Mouse (Mus musculus): ENCODE measurements at regions not wholly inside any gene's neighbourhood (a gene's known extent, or its start where the extent isn't known, plus 50 kb on each side); places are given as distances from the start of the nearest gene placed in this dataset.

GRCm38 (mm10) chr13:82066674-82067270 is 283.9 kb downstream of the Cetn3 start:
- 61% methylated on average over 3 of the region's 3 CpGs for WGBS
- Histone ChIP-seq H3K4me1 (ENCODE audit: control insufficient read depth, insufficient read depth, low read length) (no peaks in the 10 kb centered on the region), H3K27ac (replicated peaks; ENCODE audit: low read depth, low read length) (no peak overlapping the region), H3K4me3 (replicated peaks; ENCODE audit: low read length) (no peak overlapping the region), H3K9ac (ENCODE audit: low read depth, low read length, severe bottlenecking) (no peak overlapping the region), H3K9me3 (ENCODE audit: control insufficient read depth, low read length) (no peaks in the 10 kb centered on the region), H3K36me3 (ENCODE audit: control insufficient read depth, insufficient read depth, low read length) (no peaks in the 10 kb centered on the region), H3K4me2 (replicated peaks; ENCODE audit: low read depth, low read length, severe bottlenecking) (no peak overlapping the region), H3K27me3 (ENCODE audit: control insufficient read depth, insufficient read depth, low read length) (no peaks in the 10 kb centered on the region)
- DNase-seq (ENCODE audit: low spot score) (no peak), ATAC-seq (ENCODE audit: low FRiP score, low read depth) (no peak)
- TF ChIP-seq POLR2A (IDR thresholded peaks at IDR 0.05; ENCODE audit: borderline replicate concordance, extremely low read depth, insufficient read depth, insufficient read length): no peak

- 89% methylated on average over 1 of the region's 1 CpGs for WGBS
- ATAC-seq (ENCODE audit: low FRiP score, low read depth): no peak
- TF ChIP-seq POLR2A (IDR thresholded peaks at IDR 0.05; ENCODE audit: borderline replicate concordance, extremely low read depth, insufficient read depth, insufficient read length): no peak
Measured at GRCm38 (mm10) chr13:82072449-82072848, 289.6 kb downstream of the Cetn3 start.

GRCm38 (mm10) chr13:82073343-82073742 is 290.5 kb downstream of the Cetn3 start:
- Histone ChIP-seq H3K9ac (ENCODE audit: low read depth, low read length, severe bottlenecking) (no peak overlapping the region), H3K27me3 (ENCODE audit: control insufficient read depth, insufficient read depth, low read length) (no peaks in the 10 kb centered on the region), H3K27ac (replicated peaks; ENCODE audit: low read depth, low read length) (no peak overlapping the region), H3K9me3 (ENCODE audit: control insufficient read depth, low read length) (no peaks in the 10 kb centered on the region), H3K36me3 (ENCODE audit: control insufficient read depth, insufficient read depth, low read length) (no peaks in the 10 kb centered on the region), H3K4me1 (ENCODE audit: control insufficient read depth, insufficient read depth, low read length) (no peaks in the 10 kb centered on the region), H3K4me2 (replicated peaks; ENCODE audit: low read depth, low read length, severe bottlenecking) (no peak overlapping the region), H3K4me3 (replicated peaks; ENCODE audit: low read length) (no peak overlapping the region)
- no peak for TF ChIP-seq POLR2A (IDR thresholded peaks at IDR 0.05; ENCODE audit: borderline replicate concordance, extremely low read depth, insufficient read depth, insufficient read length)
- ATAC-seq (ENCODE audit: low FRiP score, low read depth) (no peak), DNase-seq (ENCODE audit: low spot score) (no peak)

More at GRCm38 (mm10) chr13:82072449-82072848, 289.6 kb downstream of the Cetn3 start:
- no peak overlapping the region for H3K9ac ChIP-seq (ENCODE audit: low read depth, low read length, severe bottlenecking)
- no peak overlapping the region for H3K4me3 ChIP-seq (replicated peaks; ENCODE audit: low read length)
- H3K36me3 ChIP-seq (ENCODE audit: control insufficient read depth, insufficient read depth, low read length): no peaks in the 10 kb centered on the region
- no peak overlapping the region for H3K4me2 ChIP-seq (replicated peaks; ENCODE audit: low read depth, low read length, severe bottlenecking)
- no peaks in the 10 kb centered on the region for H3K4me1 ChIP-seq (ENCODE audit: control insufficient read depth, insufficient read depth, low read length)
- H3K27me3 ChIP-seq (ENCODE audit: control insufficient read depth, insufficient read depth, low read length): no peaks in the 10 kb centered on the region
- H3K9me3 ChIP-seq (ENCODE audit: control insufficient read depth, low read length): no peaks in the 10 kb centered on the region
- no peak overlapping the region for H3K27ac ChIP-seq (replicated peaks; ENCODE audit: low read depth, low read length)
- no peak for DNase-seq (ENCODE audit: low spot score)

GRCm38 (mm10) chr13:82081375-82081774 is 298.5 kb downstream of the Cetn3 start:
- no peak for ATAC-seq (ENCODE audit: low FRiP score, low read depth)
- no peak for TF ChIP-seq POLR2A (IDR thresholded peaks at IDR 0.05; ENCODE audit: borderline replicate concordance, extremely low read depth, insufficient read depth, insufficient read length)
- no peak for DNase-seq (ENCODE audit: low spot score)
- no peaks in the 10 kb centered on the region for H3K27me3 ChIP-seq (ENCODE audit: control insufficient read depth, insufficient read depth, low read length)
- WGBS: 90% methylated on average over 2 of the region's 2 CpGs
- no peaks in the 10 kb centered on the region for H3K4me1 ChIP-seq (ENCODE audit: control insufficient read depth, insufficient read depth, low read length)
- no peaks in the 10 kb centered on the region for H3K36me3 ChIP-seq (ENCODE audit: control insufficient read depth, insufficient read depth, low read length)
- H3K4me2 ChIP-seq (replicated peaks; ENCODE audit: low read depth, low read length, severe bottlenecking): no peak overlapping the region
- H3K4me3 ChIP-seq (replicated peaks; ENCODE audit: low read length): no peak overlapping the region
- H3K27ac ChIP-seq (replicated peaks; ENCODE audit: low read depth, low read length): no peak overlapping the region
- no peaks in the 10 kb centered on the region for H3K9me3 ChIP-seq (ENCODE audit: control insufficient read depth, low read length)
- H3K9ac ChIP-seq (ENCODE audit: low read depth, low read length, severe bottlenecking): no peak overlapping the region

- Histone ChIP-seq H3K4me2 (replicated peaks; ENCODE audit: low read depth, low read length, severe bottlenecking) (no peak overlapping the region), H3K27ac (replicated peaks; ENCODE audit: low read depth, low read length) (no peak overlapping the region), H3K9ac (ENCODE audit: low read depth, low read length, severe bottlenecking) (no peak overlapping the region), H3K4me1 (ENCODE audit: control insufficient read depth, insufficient read depth, low read length) (no peaks in the 10 kb centered on the region), H3K4me3 (replicated peaks; ENCODE audit: low read length) (no peak overlapping the region), H3K9me3 (ENCODE audit: control insufficient read depth, low read length) (no peaks in the 10 kb centered on the region), H3K27me3 (ENCODE audit: control insufficient read depth, insufficient read depth, low read length) (no peaks in the 10 kb centered on the region), H3K36me3 (ENCODE audit: control insufficient read depth, insufficient read depth, low read length) (no peaks in the 10 kb centered on the region)
- DNase-seq (ENCODE audit: low spot score) (no peak), ATAC-seq (ENCODE audit: low FRiP score, low read depth) (no peak)
- 72% methylated on average over 3 of the region's 3 CpGs for WGBS
- TF ChIP-seq POLR2A (IDR thresholded peaks at IDR 0.05; ENCODE audit: borderline replicate concordance, extremely low read depth, insufficient read depth, insufficient read length): no peak
Measured at GRCm38 (mm10) chr13:82087635-82088034, 304.8 kb downstream of the Cetn3 start.

- Histone ChIP-seq H3K4me1 (ENCODE audit: control insufficient read depth, insufficient read depth, low read length) (no peaks in the 10 kb centered on the region), H3K4me2 (replicated peaks; ENCODE audit: low read depth, low read length, severe bottlenecking) (no peak overlapping the region), H3K9me3 (ENCODE audit: control insufficient read depth, low read length) (no peaks in the 10 kb centered on the region), H3K27ac (replicated peaks; ENCODE audit: low read depth, low read length) (no peak overlapping the region), H3K4me3 (replicated peaks; ENCODE audit: low read length) (no peak overlapping the region), H3K27me3 (ENCODE audit: control insufficient read depth, insufficient read depth, low read length) (no peaks in the 10 kb centered on the region), H3K36me3 (ENCODE audit: control insufficient read depth, insufficient read depth, low read length) (no peaks in the 10 kb centered on the region), H3K9ac (ENCODE audit: low read depth, low read length, severe bottlenecking) (no peak overlapping the region)
- no peak for ATAC-seq (ENCODE audit: low FRiP score, low read depth)
- no peak for TF ChIP-seq POLR2A (IDR thresholded peaks at IDR 0.05; ENCODE audit: borderline replicate concordance, extremely low read depth, insufficient read depth, insufficient read length)
- DNase-seq (ENCODE audit: low spot score): no peak
- 81% methylated on average over 5 of the region's 5 CpGs for WGBS
Measured at GRCm38 (mm10) chr13:82092186-82092585, 309.3 kb downstream of the Cetn3 start.
